Mouse (Mus musculus): ENCODE measurements around the gene Kif12.

DNA sequence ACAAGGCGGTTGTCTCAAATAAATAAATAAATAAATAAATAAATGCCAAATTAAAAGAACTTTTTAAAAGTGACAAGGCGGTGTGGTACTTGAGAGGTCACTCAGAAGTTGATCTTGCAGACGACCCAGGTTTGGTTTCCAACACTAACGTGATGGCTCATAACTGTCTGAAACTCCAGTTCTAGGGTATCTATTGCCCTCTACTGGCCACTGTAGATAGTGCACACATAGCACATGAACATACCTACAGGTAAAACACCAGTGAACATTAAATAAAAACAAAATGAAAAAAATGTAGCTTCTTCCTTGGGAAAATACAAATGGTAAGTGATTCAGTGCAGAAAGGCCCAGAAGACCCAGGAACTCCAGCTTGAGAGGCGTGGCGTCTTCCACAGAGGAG lies 24.7 kb downstream of the Kif12 start:
- TF ChIP-seq POLR2A (IDR thresholded peaks at IDR 0.05; ENCODE audit: borderline replicate concordance, control insufficient read depth, low read depth, low read length) (no peak), CTCF (IDR thresholded peaks at IDR 0.05; ENCODE audit: control insufficient read depth, insufficient read depth, low read length) (no peak)
